Mouse (Mus musculus): ENCODE results near the gene Olfr114.

Gene Olfr114

DNA sequence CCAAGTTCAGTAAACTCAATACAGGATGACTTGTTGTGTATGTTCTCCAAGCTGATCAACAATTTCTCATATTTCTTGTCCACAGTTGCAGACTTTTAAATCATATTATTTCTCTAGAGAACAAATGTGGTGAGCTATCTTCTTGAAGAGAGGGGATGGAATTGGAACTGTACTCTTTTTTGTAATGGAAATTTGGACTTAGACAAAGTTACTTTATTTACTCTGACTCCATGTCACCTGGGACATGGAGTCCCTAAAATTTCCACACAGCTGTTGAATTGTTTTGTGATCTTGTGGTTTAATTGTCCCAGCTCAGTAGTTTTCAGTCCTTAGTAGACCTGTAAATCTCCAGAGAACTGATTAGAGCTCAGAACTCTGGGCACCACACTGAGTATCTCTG, at the start of gene Olfr114:
TSS of gene Olfr114 (minus strand) at position 101 of the 400 bp plus-strand sequence.
- DNase-seq = no peak

DNA sequence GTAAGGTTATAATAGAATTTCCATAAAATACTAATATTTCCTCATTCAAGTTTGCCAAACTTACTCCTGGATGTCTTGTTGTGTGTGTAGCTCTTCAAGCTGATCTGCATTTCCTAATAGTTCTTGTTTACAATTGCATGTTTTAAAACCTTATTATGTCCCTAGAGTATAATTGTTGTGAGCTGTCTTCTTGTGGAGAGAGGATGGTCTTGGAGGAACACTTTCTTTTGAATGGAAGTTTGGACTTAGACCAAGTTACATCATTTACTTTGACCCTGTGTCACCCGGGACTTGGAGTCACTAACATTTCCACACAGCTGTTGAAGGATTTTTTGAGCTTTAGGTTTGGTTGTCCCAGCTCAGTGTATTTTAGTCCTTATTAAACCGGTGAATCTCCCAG, 34.5 kb upstream of the Olfr114 start, which contains the start of the genes Olfr115 and Olfr116:
TSS of gene Olfr115 (minus strand) at position 101 of the 400 bp plus-strand sequence.
TSS of gene Olfr116 (minus strand) at position 191 of the 400 bp plus-strand sequence.
- DNase-seq = no peak

DNA sequence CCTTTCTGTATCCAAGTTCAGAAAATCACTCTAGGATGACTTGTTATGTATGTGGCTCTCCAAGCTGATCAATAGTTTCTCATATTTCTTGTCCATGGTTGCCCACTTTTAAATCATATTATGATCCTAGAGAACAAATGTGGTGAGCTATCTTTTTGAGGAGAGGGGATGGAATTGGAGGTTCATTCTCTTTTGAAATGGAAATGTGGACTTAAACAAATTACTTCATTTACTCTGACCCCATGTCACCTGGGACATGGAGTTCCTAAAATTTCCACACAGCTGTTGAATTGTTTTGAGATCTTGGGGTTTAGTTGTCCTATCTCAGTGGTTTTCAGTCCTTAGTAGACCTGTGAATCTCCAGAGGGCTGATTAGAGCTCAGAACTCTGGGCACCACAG, 15.0 kb downstream of the Olfr114 start, which contains the start of gene Olfr113:
TSS of gene Olfr113 (minus strand) at position 101 of the 400 bp plus-strand sequence.
- DNase-seq = no peak

DNA sequence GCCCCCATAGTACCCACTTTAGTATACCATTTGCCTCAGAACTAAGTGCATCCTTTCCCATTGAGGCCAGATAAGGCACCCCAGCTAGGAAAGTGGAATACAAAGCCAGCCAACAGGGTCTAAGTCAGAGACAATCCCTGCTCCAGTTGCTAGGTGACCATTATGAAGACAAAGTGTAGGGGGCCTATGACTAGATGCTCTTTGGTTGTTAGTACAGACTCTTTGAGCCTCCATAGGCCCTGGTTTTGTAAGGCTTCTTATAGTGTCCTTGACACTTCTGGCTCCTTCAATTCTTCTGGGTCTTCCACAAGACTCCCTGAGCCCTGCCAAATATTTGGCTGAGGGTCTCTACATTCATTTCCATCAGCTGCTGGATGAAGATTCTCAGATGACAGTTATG, 23.2 kb downstream of the Olfr114 start, which contains the start of gene Olfr112:
TSS of gene Olfr112 (minus strand) at position 101 of the 400 bp plus-strand sequence.
- no peak for DNase-seq

DNA sequence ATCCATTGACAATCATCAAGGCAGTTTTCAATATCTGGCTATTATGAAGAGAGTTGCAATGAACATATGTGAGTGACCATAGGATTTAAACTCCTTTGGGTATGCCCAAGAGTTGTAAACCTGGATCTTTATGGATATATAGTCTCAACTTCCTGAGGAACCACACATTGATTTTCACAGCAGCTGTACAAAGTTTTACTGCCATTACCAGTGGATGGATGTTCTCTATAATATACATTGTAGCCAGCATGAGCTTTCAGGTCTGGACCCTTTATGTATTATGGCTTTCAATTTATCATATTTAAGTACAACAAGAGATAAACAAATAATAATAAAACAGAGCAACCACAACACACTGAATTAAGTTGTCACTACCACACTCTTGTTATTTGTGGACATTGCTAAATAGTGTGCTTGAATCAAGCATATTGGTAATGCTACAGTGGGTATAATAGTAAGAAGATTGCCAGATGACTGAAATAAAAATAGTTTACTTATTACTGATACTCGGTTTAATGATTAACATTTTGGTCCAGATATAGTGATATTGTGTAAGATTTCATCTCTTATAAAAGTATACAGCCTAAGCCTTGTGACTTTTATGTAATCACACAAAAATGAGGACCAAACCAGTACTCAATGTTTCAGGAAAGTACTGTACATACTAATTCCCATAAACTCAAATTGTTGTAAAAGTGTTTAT, 33.5 kb downstream of the Olfr114 start:
- no peak for DNase-seq

DNA sequence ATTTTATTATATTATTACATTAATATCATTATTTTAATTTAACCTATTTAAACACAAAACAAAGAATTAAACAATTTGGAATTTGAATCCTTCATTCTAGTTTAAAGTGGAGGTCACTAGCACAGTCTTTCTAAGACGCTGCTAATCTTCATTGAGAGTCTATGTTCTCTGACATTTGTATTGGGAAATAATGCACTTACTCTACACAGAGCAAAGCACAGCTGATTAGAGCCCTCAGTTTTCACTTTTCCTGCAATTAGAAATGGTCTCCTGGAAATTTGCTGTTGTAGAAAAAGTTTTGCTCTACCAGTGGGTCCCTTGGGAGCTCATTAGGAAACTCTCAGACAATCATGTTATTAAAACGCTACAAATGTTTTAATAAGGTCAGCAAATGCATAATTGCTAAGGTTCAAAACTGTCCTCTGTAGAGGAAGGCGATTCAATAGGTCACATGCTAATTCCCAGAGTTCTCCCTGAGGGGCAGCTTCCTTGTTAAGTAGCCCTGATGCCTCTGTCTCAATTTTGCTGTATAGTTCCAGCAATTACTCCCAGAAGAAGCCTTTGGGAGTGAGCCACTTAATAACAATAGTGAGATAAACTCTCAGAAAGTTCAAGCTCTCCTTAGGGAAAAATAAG, 48.6 kb downstream of the Olfr114 start:
- no peak for DNase-seq

DNA sequence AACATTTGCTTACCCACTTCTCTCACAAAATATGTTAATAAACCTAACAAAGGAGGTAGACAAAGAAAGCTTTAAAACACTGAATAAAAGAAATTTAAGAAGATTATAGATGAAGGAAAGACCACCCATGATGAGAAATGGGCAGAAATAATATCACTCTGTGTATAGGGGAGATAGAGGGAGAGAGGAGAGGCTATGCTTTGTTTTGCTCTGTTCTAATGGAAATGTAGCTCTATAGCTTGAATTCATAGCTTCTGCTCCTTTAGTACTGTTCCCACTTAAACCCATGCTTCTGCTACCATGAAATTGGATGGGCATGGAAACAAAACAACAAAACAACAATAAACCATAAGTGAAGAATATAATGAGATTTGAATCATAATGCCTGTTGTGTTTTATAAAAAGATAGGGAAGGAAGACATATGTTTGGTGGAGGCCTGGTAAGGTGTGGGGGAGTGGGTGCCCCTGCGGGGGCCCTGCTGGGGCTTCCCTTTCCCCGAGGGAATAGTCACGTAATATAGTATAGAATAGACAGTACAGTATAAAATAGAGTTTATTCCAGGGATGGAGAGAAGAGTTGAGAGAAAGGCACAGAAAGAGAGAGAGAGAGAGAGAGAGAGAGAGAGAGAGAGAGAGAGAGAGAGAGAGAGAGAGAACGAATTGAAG, 51.0 kb downstream of the Olfr114 start:
- DNase-seq = no peak
